Mouse (Mus musculus): ENCODE data around the gene Glra1.
A peak's percentile ranks its signal among the peaks of the same experiment; 100 is the strongest.
"Not testable (repeated sequence)": the region's sequence is repeated elsewhere in the genome, so short reads cannot be mapped to it uniquely, and the experiment has no call there.

Glra1 gene

DNA sequence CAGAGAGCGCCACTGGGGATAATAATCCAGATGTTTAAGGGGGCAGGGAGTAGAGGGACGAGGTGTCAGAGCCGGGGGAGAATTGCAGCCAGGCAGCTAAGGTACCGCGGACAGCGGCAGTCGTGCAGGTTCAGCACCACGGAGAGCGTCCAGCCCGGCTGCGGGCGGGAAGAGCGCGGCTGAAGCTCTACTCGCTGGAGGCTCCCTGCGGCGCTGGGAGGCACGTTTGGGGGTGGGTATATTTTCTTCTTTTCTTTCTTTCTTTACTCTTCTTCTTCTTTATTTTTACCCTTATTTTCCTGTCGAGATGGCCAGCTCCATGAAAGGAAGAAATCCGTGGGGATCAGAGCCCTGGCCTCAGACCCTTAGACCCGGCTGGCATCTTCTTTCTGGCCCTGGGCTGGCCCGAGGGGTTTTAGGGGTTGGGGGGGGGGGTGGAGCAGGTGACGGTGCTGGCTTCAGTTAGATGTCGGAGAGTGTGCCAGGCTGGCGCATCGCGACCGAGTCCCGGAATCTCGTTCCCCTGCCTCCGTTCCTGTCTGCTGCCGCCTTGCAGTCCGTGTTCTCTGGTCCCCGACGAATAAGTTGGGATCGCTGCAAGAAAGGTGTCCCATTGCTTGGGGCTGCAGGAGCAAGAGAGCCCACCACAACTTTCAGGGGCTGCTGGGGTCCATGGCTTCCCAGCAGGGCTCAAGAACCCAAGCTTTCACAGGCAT, at the start of gene Glra1:
Glra1 (minus strand) TSS at position 391 of the 716 bp plus-strand sequence.
- peak; percentile 35 for DNase-seq

DNA sequence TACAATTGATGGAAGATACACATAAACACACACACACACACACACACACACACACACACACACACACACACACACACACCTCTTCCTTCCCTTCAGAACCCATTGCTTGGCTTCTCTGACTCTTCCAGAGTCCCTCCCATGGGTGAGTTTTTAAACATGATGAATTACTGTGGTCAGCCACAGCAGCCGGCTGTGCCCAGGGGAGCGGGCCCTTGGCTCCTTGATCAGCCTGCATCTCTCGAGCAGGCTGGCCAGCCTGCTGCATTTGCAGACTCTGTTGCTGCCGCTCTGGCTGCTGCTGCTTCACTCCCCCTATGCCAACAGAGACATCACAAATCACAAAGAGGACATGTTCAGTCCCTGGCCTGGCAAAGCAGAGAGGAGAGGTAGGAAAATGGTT, 29.0 kb upstream of the Glra1 start:
- no peak for DNase-seq

DNA sequence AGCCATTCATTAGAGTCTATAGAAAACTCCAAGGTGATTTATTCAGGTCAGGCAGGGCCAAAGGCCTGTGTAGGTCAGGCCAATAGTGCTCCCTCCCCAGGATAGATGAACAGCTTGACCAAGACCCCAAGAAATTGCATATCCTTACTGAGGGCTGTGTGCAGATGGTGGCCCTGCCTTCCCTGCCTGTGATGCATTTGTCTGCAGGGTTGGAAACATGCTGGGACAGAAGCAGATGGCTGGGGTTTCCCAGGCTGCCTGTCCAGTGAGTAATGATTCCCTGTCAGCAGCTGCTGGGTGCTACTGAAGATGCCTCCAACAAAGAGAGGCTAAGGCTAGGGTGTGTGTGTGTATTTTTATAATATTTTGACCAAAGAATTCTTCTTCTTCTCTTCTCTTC, 25.9 kb upstream of the Glra1 start:
- no peak for DNase-seq

DNA sequence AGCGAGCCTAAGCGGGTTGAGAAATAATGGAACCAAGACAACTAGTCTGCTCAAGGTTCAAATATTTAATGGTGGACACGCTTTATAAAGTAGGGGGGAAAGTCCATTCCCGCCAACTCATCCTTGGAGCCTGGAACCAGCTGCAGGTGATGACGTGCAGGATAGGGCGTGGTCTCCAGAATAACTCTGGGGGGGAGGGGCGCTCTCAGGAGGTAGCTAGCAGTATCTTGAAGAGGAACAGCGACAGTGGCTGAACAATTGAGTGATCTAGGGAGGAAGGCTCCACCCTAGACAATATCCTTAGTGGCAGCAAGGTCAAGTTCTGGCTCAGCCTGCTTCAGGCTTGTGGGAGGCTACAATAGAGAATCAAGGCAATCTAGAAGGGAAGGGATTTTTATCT, 6.6 kb upstream of the Glra1 start:
- not testable (repeated sequence) for DNase-seq

DNA sequence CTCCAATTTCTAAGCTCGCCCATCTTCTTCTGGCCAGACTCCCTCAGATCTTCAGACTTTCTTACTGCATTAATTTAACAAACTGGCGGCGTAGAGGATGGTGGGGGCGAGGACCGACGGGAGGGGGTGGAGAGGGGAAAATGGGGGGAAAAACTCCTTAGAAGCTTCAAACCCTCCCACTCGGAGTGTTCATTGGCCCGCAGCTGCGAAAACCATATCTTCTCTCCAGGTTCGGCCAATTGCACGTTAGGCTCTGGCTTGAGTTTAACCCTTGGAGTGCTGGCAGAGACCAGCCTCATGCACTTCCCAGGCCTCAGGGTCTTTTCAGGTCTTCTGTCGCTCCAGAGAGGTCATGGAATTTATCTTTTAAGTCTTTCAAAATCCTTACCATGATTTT, 524 bp upstream of the Glra1 start:
- no peak for DNase-seq

DNA sequence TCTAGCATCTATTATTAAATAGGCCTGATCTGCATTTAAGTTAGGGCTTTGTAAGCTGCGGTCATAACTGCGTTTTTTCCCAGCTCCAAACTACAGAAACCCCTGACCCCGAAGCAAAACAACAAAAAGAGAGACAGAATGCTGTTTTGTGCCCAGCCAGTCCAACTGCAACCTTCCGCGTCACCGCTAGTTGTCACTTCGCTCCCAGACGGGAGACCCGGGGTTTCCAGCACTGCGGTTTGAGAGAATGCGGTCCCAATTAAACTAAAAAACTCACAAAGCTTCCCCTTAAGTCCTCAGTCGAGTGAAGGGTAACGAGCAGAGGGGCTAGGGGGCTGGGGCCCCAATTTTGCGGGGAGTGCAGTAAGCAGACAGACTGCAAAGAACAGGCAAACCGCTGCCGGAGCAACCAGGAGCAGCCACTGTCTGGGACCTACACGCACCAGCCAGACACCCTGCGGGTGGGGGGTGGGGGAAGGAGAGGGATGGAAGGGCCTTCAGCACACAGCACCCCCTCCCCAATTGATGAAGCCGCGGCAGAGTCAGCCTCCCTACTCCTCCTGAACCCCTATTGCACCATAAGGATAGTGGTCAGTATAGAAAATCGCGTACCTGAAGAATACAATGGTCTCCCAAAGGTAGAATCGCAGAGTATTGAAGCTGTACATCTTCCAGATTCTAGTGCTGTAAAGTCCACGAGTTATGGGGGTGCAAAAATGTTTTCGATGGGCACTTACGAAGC, 761 bp downstream of the Glra1 start:
- DNase-seq: peak; percentile 48

DNA sequence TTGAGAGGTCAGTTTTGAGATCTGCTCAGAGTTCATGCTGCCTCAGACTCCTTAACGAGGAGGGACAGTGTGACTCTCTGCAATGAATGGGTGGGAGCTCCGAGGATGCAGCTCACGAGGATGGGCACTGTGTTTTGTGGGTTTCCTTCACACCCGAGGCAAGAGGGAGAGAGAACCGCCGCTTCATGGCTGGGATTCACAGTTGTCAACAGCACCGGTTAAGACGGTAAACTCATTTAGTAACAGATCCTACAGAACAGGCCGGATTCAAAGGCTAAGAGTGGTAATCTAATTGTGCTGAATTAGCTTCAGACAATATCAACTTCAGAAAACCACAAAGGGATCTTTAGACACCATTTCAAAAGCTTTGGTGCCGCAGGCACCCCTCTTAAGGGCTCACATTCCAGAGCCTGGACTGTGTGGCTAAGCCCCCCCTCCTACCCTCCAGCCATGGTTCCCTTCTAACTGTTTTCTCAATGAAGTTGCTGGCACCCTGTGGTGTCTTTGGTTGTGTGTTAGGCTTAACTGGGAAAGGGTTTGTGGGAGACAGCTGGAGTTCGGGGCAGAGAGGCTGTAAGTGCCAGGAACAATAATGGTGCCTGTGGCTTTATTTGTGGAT, 6.4 kb downstream of the Glra1 start:
- DNase-seq: no peak

DNA sequence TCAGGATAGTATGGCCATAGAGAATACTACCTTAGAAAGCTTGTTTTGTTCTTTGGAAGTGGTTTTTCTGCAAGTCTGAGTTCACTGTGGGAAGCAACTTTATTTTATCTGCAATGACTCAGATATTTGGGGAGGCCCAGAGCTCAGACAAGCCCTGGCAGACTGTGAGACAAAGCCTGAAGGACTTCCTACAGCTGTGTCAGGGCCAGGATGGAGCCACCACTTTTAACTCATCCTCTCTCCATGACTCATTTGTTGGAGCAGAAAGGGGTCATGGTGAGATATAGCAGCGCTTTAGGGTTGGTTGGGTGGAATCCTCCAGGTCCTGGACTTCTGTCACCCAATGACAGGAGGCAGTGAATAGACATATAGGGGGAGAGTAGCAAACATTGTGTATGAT, 12.3 kb downstream of the Glra1 start:
- DNase-seq: no peak

DNA sequence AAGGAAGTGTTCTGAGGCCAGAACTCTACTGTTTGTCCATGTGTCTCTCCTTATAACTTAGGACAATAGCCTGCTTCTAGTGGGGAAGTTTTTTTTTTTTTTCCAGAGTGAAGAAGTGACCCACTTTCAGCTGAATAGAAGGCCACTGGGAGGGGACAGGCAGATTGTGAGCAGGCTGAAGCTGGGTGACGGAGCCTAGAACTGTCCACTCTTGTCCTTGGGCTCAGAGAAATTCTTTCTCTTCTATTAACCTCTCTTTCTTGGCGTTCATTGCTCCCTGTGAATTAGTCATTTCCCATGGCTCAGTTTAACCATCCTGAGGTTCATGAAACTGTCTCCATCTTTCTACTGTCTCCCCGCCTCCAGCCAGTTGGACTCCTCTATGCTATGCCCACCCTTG, 13.6 kb downstream of the Glra1 start:
- no peak for DNase-seq

DNA sequence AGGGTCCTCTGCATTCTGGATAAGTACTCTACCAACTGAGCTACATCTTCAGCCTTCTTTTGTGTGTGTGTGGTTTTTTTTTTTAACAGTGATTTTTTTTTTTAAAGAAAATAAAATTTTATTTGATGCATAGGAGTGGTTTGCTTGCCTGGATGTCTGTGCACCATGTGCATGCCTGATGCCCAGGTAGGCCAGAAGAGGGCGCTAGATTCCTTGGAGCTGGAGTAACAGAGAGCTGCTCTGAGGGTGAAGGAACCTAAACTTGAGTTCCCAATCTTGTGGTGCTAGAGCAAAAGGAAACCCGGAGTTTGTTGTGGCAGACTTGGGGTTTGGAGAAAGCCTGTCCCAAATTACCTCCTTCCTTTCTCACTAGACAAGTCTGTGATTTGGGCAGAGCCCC, 16.8 kb downstream of the Glra1 start:
- DNase-seq: no peak

DNA sequence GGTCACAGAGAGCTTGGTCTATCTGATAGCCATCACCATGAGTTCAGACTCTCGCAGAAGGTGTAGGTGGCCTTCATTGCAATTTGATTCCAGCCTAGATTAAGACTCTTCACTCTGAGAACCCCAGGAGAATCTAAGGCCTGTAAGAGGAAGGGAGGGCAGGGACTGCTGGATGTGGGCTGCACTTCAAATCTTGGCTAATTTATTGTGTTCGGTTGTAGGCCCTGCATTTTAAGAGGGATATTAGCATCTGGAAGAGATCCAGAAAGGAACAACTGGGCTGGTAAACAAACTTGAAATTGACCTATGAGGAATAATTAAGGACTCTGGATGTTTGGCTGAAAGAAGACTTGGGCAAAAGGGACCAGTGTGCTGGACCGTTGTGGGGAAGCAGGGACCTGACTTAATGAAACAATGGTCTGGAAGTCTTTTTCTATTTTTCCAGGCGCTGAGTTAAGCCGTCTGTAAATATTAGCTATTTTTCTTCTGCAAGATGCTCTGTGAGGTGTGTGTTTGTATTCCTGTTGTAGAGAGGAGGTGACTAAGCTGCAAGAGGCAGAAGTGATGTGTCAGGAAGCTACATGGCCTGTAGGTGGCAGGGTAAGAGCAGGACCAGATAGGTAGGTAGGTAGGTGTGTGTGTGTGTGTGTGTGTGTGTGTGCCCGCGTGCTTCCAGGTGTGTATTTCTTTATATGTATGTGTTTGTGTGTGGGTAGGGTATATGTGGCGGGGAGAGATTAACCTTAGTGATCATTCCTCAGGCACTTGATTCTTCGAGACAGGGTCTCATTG, 18.4 kb downstream of the Glra1 start:
- DNase-seq: no peak

DNA sequence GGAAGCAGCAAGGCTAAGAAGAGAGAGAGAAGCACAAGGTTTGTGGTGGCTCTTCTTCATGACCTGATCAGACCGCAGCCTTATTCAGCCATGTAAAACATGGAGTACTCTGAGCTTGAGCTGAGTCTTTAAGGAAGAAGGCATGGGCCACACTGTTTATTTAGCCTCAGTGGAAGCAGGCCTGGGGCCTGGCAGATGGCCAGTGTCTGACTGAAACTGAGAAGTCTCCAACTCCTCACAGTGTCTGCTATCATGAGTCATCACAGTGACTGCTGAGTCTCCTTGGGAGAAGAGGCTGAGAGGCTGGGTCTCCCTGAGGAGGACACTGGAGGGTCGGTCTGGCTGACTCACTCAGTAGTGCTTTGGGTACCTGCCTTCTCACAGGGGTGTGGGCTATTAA, 33.6 kb downstream of the Glra1 start:
- peak; percentile 22 for DNase-seq

DNA sequence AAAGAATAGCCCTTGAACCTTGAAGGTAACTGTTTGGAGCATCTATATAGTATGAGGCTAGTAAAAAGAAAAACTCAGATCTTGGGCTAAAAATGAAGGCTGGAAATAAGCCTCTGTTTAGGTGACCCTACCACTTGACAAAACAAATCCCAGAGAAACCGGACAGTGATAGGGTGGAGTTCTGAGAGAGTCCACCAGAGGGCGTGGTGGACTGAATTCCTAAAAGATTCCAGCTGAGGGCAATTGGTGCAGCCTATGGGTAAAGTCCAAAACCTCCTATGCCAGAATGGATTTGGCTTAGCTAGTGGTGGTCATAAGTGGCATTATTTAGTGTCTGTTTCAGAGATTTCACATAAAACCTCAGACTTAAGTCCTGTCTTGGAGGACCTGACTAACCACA, 36.9 kb downstream of the Glra1 start:
- peak; percentile 49 for DNase-seq

DNA sequence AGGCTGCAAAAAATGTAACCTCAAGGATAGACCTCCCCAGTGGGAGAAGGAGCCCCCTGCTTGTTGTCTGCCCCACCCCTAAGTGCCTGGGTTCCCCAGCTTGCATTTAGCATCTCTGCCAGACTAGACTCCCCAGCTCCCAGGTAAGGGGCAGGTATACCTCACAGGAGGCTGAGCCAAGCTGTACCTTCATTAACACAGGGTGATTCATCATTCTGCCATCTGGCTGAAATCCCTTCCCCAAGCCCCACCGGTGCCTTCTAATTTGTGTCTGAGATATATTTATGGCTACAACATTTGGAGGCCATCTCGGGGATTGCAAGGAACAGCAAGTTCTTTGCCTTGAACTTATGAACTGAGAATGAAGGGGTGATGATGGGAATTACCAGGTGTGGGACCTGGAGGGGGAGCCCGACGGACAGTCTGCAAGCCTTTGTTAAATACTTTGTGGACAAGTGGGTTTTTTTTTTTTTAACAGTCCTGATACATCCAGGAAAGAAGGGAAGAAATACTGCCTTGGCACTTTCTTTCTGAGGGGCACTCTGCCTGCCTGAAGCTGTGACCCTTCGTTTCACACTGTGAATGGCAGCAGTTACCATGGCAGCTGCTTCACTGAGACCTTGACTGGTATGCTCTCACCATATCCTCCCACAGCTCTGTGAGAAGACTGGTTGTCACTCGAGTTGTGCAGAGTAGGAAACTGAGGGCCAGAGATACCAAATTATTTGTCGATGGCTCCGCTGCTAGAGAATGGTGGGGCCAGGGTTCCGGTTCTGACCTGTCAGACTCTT, 41.5 kb downstream of the Glra1 start:
- DNase-seq: no peak

DNA sequence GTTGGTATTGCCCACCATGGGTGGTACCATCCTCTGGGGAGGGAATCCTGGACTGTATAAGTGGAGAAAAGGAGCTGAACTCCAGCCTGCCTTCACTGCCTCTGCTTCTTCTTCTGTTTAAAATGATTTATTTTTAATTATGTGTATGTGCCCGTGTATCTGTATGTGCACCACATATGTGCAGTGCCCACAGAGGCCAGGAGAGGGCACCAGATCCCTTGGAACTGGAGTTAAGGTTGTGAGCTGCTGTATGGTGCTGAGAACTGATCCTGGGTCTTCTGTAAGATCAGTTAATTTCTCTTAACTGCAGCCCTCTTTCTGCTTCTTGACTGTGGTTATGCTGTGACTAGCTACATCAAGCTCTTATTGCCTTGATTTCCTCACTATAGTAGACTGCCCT, 62.3 kb downstream of the Glra1 start:
- DNase-seq: no peak

DNA sequence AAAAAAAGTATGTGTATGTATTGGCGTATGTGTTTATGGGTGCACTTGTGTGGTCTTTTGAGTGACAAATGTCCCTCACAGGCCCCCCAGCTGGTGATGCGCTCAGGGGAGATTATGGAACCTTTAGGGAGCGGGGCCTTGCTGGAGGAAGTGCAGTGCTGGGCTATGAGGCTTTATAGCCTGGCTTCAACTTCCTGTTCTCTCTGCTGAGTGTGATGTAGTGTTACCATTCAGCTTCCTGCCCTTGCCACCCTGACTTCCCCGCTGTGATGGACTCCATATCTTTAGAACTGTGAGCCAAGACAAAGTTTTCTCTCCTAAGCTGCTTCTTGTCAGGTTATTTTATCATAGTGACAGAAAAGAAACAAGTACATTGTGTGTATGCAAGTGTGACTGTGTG, 65.3 kb downstream of the Glra1 start:
- DNase-seq: no peak

DNA sequence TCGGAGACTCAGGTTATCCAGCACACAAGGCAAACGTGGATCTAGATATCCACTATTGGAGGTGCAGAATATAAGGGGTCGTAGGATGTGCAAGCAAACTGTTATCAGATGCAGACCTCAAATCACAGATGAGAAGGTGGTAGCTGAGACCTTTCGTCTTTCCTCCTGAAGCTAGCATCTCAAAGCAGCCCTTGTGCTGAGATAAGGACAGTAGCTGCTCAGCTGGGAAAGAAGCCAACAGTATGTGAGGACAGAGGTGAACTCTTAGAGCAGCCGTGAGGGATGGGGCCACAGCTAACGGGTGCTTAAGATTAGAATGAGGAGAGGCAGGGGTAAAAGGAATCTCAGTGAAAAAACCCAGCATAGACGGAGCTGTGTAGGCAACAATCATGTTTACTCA, 65.9 kb downstream of the Glra1 start:
- DNase-seq: no peak

DNA sequence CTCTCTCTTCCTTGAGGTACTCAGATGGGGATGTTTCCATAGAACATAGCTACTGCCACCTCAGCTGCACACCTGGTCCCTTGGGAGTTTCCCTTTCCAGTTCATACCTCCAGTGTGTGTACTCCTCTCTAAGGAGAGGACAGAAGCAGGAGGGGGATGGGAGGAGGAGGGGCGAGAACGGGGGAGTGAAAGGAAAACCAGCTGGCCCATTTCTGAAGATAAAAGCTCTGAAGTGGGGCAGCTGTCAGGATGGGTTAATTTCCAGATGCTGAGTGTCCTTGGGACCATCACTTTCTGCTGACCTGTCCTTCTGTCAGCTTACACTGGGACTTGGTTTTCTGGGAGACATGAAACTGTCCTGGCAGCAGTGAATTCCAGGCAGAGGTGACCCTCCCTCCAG, 73.2 kb downstream of the Glra1 start:
- DNase-seq: no peak

DNA sequence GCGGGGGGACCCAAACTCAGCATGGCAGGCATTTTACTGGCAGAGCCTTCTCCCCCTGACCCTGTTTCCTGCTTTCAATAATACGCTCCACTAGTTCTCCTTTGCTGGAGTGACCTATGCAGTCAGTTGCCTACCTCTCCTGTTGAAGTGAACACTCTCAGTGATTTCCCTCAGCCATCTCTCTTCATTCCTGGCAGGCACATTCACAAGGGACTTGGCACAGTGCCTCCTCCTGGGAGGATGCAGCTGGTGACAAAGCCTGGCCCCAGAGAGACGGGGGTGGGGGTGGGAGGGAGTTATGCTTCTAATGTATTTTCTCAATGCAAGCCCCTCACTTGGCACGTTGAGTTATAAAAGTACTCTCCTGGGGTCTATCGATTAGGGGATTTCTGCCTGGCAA, 74.6 kb downstream of the Glra1 start:
- peak; percentile 74 for DNase-seq

DNA sequence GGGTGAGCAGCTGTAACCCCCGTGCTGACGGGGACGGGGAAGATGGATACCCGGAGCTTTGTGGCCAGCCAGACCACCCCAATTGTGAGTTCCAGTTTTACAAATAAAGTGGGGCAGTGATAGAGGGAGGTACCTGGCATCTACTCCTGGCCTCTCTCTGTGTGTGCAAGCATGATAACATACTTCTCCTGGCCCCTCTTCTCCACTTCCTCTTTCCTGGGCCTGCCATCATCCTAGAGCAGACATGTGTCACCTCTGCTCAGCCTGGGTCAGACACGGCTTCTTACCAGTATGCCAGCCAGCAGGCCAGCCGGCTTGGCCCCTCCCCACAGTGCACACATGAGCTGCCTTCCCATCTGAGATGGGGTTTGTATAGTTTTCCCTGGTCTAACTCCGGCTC, 77.3 kb downstream of the Glra1 start:
- no peak for DNase-seq

DNA sequence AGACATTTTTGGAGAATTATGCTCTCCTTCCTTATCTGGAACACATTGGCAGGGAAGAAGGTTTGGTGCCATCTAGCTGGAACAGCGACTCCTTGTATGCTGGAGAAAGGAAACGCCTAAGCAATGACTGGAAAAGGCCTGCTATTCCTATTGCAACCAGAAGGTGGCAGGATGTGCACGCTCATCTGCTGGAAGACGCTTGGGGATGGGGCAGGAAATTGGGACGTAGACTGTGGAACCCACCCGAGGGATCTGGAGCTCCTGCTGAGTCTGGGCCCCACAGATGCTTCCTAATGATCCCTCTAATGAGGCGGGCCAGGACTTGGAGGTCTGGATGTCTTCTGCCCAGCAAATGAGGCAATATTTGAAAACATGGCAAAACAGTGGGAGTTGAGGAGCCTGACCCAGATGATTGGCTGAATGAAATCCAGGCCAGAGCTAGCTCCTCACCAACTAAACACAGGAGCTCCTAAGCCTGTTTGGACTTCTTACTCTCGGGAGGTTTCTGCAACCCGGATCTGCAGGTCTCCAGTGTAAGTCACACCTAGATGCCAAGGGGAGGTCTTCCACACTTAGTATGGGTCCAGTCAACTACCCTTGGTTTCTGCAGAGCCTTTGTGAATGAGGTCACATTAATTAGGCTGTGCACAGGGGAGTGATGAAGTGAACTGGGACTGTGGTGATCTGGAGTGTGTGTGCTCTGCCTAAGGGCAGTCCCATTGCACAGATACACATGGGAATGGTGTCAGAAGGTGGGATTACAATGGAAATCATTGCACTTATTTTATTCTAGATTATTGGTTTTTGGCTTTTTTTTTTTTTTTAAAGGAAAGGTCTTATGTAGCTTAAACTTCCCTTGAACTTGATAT, 89.0 kb downstream of the Glra1 start:
- peak; percentile 69 for DNase-seq

DNA sequence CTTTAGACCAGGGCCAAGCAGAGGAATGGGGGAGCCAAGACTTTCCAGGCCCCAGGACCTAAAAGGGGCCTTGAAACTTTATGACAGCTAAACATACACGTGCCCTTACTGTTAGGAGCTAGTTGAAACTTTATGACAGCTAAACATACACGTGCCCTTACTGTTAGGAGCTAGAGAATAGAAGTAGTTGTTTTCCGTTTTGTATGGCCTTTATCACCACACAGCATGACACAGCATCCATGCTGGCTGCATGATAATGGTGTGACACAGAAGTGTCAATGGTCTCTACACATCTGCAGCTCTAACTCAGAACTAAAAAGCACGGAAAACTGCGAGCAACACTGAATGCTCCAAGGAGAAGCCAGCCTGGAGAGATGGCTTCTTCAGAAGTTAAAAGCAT, 90.3 kb downstream of the Glra1 start:
- DNase-seq: no peak
